Mouse (Mus musculus) erythroblast, embryonic 14.5 days (primary cell): ENCODE measurements around the gene Adamtsl4. TPM values are rescaled to one million over a fixed set of nuclear protein-coding genes. Genes with fewer than 3 reads are reported as not detected.
"Not testable (repeated sequence)": the region's sequence is repeated elsewhere in the genome, so short reads cannot be mapped to it uniquely, and the experiment has no call there.

ENCODE experiments used
- H3K27me3 ChIP-seq: 2 replicates; pipeline ENCODE4 v1.6.1; 2012; ENCODE audit warnings: inconsistent platforms; ENCODE audit not compliant: control insufficient read depth
- H3K36me3 ChIP-seq: 2 replicates; pipeline ENCODE4 v1.6.1; 2012; ENCODE audit warnings: mild to moderate bottlenecking, inconsistent platforms; ENCODE audit not compliant: control insufficient read depth
- H3K4me1 ChIP-seq: 2 replicates; pipeline ENCODE4 v1.6.1; 2012; ENCODE audit warnings: inconsistent platforms; ENCODE audit not compliant: control insufficient read depth
- H3K4me3 ChIP-seq: replicated peaks from 2 replicates; pipeline ENCODE3; 2012; ENCODE audit warnings: moderate library complexity, mild to moderate bottlenecking, inconsistent platforms
- H3K9me3 ChIP-seq: 2 replicates; pipeline ENCODE4 v1.6.1; 2012; ENCODE audit warnings: low read length, inconsistent platforms, mixed read lengths; ENCODE audit not compliant: control insufficient read depth
- GATA1 ChIP-seq: IDR thresholded peaks from 2 replicates; pipeline ENCODE4 v1.6.1; 2012; ENCODE audit warnings: low read length, inconsistent platforms, mixed read lengths
- TAL1 ChIP-seq: IDR thresholded peaks from 3 replicates; pipeline ENCODE4 v1.6.1; 2012; ENCODE audit warnings: low read length, inconsistent platforms, mixed read lengths
- polyA plus RNA-seq: library from polyadenylated mRNA; stranded (reverse); fragments of >175 nt; gene quantifications from 2 replicates; pipeline ENCODE4 v1.2.3, GENCODE M21; 2012

Gene Adamtsl4
- polyA plus RNA-seq, 1 experiment = 0.22 TPM

DNA sequence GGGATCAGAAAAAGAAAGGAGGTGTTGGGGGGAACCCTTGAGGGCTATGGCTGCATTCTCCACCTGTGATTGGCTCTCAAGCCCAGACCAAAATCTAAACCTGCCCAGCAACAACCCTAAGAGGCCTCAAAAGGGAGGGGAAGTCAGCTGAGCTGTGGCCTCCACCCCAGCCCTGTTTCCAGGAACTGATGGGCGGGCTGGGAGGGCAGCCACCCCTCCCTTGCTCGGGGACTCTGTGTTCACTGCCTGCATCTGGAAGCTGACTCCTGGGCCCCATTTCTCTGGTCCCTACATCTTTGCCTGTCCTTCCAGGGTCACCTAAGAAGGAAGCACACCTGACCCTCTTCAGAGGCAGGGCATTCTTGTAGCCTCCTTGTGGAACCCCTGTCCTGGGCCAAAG, 13.5 kb downstream of the Adamtsl4 start:
- TF ChIP-seq TAL1 (no peak), GATA1 (no peak)
- Histone ChIP-seq H3K4me3 (peak overlapping the region; percentile 66), H3K9me3 (no peaks in the 10 kb centered on the region), H3K36me3 (peaks cover 80% of the 10 kb centered on the region), H3K4me1 (peaks cover 83% of the 10 kb centered on the region), H3K27me3 (no peaks in the 10 kb centered on the region)

DNA sequence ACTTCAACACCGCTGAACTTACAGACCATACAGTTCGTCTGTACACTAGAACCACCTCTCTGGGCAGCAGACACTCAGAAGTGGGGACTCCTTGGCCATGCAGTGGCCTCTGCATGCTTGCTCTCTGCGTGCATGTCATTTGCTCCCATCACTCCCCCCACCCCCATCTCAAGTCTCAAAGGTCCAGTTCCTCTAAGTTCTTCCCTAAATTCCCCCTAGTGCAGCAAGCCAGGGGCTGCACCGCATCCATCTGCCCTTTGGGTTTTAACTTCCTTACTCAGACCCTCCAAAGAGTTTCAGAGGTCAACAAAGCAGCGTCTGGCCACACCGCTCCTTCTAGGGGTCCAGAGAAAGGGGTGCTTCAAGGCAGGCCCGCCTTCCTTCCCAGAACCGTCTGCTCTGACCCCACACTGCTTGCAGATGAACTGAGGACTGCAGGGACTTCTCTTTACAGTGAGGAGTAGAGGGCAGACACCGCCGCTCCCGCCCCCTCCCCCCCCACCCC, 14.0 kb downstream of the Adamtsl4 start:
- Histone ChIP-seq H3K27me3 (no peaks in the 10 kb centered on the region), H3K36me3 (peaks cover 85% of the 10 kb centered on the region), H3K4me1 (peaks cover 88% of the 10 kb centered on the region), H3K4me3 (peak overlapping the region; percentile 66), H3K9me3 (no peaks in the 10 kb centered on the region)
- no peak for TF ChIP-seq GATA1
- no peak for TF ChIP-seq TAL1

DNA sequence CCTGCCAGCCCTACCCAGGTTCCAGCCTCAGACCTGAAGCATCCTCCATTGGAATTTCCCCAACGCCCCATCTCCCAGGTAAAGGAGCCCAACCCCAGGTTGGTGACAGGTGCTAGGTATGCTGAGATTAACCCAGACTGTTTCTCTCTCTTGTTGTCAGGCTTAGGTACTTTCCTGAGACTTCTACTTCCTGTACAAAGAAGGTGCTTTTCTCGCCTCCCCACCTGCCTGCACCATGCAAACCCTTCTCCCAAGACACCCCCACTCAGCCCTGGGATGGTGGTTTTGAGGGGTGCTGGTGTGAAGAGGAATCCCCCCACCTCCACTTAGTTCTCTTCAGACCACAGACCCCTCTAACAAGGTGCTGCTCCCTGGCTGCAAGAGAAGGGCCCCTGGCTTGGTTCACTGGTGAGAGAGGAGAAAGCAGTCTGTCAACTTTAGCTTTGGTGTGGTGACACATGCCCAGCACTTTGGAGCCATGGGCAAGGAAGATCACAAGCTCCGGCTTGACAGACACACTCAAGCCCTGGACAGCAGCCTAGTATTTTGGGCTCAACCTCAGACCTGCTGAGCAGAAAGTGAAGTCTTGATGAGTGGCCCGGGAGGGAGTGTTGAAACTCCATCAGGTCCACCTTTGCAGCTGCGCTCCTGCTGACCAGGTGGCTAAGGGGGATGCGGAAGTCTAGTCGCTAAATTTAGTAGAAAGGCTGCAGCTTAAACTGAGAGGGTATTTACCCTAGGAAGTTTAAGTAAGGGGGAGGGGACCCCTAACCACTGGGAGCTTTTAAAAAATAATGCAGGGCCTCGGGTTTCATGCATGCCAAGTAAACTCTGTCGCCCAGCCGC, 14.6 kb downstream of the Adamtsl4 start:
- H3K27me3 ChIP-seq = no peaks in the 10 kb centered on the region
- no peaks in the 10 kb centered on the region for H3K9me3 ChIP-seq
- peaks cover 92% of the 10 kb centered on the region for H3K4me1 ChIP-seq
- TF ChIP-seq GATA1 = no peak
- TF ChIP-seq TAL1 = no peak
- peaks cover 89% of the 10 kb centered on the region for H3K36me3 ChIP-seq
- H3K4me3 ChIP-seq = peak overlapping the region; percentile 66

DNA sequence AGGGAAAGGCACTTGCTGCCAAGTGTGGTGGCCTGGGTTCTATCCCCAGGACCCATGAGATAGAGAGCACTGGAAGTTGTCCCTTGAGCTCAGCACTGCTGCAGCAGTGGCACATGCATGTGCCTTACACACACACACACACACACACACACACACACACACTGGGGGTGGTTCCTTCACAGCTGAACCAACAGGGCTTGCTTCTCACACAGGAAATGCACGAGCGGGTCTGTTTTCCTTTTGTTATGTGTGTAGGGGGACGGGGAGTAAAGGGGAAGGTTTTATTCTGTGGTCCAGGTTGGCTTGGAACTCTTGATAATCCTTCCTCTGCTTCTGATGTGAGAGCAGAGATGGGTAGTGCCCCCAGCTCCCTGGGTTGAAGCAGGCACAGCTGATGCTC, 15.3 kb downstream of the Adamtsl4 start:
- Histone ChIP-seq H3K9me3 (no peaks in the 10 kb centered on the region), H3K4me3 (peak overlapping the region; percentile 66), H3K36me3 (peaks cover 90% of the 10 kb centered on the region), H3K4me1 (peaks cover 93% of the 10 kb centered on the region), H3K27me3 (no peaks in the 10 kb centered on the region)
- TF ChIP-seq GATA1 (no peak), TAL1 (no peak)

DNA sequence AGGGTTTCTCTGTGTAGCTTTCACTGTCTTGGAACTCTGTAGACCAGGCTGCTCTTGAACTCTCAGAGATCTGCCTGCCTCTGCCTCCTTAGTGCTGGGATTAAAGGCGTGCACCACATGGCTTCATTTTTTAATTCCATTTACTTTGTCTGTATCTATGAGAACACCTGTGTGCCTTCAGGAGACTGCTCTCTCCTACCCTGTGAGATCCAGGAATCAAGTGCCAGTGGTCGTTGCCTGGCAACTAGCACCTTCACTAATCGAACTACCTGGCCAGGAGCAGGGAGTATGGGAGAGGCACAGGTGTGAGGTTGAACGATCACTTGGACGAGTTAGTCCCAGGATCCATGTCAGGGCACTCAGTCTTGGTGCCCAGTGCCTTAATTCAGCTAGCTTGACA, 16.5 kb downstream of the Adamtsl4 start:
- H3K9me3 ChIP-seq = no peaks in the 10 kb centered on the region
- TF ChIP-seq GATA1 (no peak), TAL1 (no peak)
- no peaks in the 10 kb centered on the region for H3K27me3 ChIP-seq
- peaks cover 90% of the 10 kb centered on the region for H3K36me3 ChIP-seq
- H3K4me1 ChIP-seq = peaks cover 93% of the 10 kb centered on the region
- no peak overlapping the region for H3K4me3 ChIP-seq

DNA sequence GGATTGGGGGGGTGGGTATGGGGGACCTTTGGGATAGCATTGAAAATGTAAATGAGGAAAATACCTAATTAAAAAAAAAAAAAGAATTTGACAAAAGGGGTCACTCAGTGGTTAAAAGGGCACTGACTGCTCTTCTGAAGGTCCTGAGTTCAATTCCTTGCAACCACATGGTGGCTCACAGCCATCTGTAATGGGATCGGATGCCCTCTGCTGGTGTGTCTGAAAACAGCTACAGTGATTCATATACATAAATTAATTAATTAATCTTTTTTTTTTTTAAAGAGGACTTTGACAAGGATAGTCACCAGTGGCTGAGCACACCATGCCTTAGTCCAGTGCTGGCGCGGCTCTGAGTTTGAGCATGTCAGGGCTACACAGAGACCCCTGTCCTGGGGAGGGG, 17.3 kb downstream of the Adamtsl4 start:
- Histone ChIP-seq H3K36me3 (peaks cover 89% of the 10 kb centered on the region), H3K4me1 (peaks cover 92% of the 10 kb centered on the region)
- H3K9me3 ChIP-seq, H3K4me3 ChIP-seq, H3K27me3 ChIP-seq: not testable (repeated sequence)

DNA sequence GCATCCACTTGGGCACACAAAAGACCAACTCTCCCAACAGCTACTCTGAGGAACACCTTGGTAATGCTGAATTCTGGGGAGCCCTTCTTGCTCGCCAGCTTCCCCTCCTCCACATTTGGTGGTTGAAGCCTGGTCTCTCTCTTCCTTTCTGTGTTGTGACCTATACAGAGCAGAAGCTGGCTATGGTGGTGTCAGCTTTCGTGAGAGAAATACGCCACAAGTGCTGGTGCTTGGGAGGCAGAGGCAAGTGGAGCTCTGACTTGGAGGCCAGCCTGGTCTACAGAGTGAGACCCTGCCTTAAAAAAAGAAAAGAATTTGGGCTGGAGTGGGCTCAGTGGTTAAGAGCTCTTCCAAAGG, 18.4 kb downstream of the Adamtsl4 start:
- Histone ChIP-seq H3K4me1 (peaks cover 92% of the 10 kb centered on the region), H3K27me3 (no peaks in the 10 kb centered on the region), H3K9me3 (no peaks in the 10 kb centered on the region), H3K4me3 (no peak overlapping the region), H3K36me3 (peaks cover 92% of the 10 kb centered on the region)
- no peak for TF ChIP-seq GATA1
- no peak for TF ChIP-seq TAL1

DNA sequence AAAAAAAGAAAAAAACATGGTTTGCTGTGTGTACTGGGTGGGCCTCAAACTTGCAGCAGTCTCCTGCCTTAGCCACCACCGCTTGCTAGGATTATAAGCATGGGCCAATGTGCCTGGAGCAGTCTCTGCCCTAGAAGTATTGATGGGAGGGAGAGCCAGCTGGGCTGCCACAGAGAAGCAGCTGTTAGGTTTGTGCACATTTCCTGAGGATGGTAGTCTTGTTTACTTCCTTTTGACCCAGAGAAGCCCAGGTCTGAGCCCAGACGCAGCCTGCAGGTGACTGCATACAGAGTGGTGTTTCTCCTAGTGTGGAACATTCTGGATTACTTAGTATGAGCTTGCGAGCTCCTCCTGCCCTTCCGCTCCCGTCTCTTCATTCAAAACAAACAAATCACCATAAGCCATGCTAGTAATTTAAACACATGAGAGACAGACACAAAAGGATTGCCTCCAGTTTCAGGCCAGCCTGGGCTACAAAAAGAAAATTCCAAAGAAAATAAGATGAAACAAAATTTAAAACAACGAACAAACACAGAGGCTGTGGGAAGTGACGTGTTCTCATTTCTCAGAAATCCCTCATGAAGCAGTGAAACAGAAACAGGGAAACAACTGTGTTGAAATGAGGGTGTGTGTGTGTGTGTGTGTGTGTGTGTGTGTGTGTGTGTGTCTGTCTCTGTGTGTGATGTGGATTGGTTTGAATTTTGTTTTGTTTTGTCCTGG, 19.0 kb downstream of the Adamtsl4 start:
- Histone ChIP-seq H3K4me3 (no peak overlapping the region), H3K4me1 (peaks cover 92% of the 10 kb centered on the region), H3K27me3 (no peaks in the 10 kb centered on the region), H3K9me3 (no peaks in the 10 kb centered on the region), H3K36me3 (peaks cover 96% of the 10 kb centered on the region)
- TF ChIP-seq GATA1 = no peak
- TF ChIP-seq TAL1 = no peak

DNA sequence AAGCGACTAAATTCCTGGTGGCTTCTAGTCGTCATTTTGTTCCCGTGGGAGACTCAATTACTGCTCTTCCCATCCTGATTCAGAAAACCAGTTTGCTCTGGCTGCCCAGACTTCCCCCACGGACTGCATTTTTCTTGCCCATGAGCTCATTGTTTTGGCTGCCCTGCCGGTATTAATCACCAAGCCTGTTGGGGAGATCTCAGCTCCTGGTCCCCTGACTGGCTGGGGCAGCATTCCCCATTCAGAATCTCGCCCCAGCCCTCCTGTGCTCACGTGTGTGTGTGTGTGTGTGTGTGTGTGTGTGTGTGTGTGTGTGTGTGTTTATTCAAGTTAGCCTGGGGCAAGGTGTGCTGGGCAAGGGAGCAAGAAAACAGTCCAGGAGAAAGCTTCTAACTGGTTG, 19.7 kb downstream of the Adamtsl4 start:
- H3K36me3 ChIP-seq = peaks cover 96% of the 10 kb centered on the region
- H3K4me3 ChIP-seq = peak overlapping the region; percentile 15
- no peaks in the 10 kb centered on the region for H3K9me3 ChIP-seq
- H3K27me3 ChIP-seq = no peaks in the 10 kb centered on the region
- no peak for TF ChIP-seq GATA1
- no peak for TF ChIP-seq TAL1
- peaks cover 92% of the 10 kb centered on the region for H3K4me1 ChIP-seq
